Mouse (Mus musculus): ENCODE measurements around the gene Togaram2.
"Not testable (repeated sequence)": the region's sequence is repeated elsewhere in the genome, so short reads cannot be mapped to it uniquely, and the experiment has no call there.

Gene Togaram2

DNA sequence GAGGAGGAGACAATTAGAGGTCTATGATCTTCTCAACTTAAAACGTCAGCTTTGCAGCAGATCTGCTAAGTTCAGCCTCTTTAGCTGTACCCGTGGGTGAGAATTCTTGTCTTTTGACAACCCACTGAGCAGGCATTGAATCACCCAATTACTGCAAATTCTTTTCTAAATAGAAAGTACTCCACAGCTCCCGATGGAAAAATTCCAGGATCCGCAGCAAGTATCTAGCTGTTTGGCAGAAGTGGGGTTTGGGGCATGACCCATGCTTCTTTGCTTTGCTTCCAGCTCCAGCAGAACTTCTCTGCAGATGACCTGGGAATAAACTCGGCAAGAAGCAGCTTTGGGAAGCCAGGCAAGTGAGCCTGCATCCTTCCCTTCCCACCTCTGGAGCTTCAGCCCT, 69.9 kb downstream of the Togaram2 start:
- no peak for DNase-seq

DNA sequence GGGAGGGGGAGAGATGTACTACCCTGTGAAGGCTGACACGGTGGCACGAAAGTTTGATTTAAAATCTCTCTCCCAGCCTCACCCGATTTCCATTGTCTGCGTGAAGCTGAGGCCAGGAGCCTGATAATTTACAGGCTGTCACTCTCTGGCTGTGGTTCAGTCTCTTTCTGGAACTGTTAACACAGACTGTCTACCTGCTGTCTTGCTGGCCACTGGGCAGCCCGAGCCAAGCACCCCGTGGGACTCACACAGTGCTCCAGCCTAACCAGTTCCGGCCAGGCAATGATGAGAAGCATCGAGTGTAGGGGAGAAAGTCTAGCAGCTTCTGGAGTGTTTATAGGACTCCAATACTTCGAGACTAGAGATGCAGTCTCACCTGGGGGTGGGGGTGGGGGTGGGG, 73.1 kb downstream of the Togaram2 start:
- DNase-seq: no peak

- DNase-seq: no peak
Observed at GRCm38 (mm10) chr17:71747561-71747960, 74.5 kb downstream of the Togaram2 start.

GRCm38 (mm10) chr17:71749616-71750168, 76.6 kb downstream of the Togaram2 start:
- DNase-seq: no peak

DNA sequence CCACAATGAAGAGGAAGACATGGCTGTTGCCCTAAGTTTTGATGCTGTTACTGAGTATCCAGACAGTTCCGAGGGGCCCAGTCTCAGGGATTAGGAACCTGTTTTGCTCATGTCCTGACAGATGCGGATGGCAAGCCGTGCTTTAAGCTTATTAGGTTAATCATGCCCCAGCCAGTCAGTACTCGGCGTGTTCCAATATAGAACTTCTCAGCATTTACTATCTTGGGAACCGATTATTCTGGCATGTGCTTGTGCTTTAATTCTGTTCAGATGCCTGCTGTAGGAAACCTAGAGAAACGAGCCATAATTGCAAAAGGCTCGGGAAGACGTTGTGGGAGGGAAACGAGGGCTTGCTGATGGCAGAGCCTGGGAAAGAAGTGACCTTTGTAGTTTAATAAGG, 79.8 kb downstream of the Togaram2 start, which contains the start of gene Pcare:
Gene Pcare (minus strand): TSS at position 64 of the 400 bp plus-strand sequence.
- DNase-seq: no peak

DNA sequence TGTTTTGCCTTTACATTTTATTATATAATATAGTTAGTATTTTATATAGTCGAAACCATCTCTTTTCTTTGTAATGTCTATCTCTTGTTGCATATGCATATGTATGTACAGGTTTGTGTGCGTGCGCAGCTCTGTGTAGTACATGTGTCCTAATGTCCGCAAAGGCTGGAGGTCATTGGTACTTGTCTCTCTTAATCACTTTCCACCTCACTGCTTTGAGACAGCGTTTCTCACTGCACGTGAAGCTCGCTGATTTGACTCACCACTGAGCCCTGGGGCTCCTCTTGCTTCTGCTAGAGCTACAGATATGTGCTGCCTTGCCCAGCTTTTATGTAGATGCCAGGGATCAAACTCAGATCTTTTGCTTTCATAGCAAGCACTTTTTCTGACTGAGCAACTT, 87.5 kb downstream of the Togaram2 start:
- no peak for DNase-seq

GRCm38 (mm10) chr17:71768173-71768572, 95.1 kb downstream of the Togaram2 start, which contains the start of gene Clip4:
Clip4 (plus strand) TSS chr17:71768473.
- not testable (repeated sequence) for DNase-seq

DNA sequence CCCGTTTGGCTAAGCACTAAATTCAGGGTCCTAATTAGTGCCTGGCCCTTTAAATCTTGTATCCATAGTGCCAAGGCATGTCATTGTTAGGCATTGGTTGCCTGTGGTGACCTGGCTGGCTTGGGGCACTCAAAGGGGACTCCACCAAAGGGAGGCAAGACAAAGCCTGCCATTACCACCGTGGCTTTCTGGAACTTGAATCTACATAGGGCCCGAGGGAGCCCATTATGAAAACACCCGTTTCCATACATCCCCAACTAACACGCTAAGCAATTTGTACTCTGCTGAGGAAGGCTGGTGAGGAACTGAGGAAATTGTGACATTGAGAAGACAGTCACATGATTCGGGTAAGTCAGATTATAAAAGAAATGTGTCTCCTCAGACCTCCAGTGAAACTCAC, 96.5 kb downstream of the Togaram2 start:
- DNase-seq: no peak

GRCm38 (mm10) chr17:71770696-71771095, 97.6 kb downstream of the Togaram2 start:
- no peak for DNase-seq

- DNase-seq: no peak
Observed at GRCm38 (mm10) chr17:71774173-71774572, 101.1 kb downstream of the Togaram2 start.

DNA sequence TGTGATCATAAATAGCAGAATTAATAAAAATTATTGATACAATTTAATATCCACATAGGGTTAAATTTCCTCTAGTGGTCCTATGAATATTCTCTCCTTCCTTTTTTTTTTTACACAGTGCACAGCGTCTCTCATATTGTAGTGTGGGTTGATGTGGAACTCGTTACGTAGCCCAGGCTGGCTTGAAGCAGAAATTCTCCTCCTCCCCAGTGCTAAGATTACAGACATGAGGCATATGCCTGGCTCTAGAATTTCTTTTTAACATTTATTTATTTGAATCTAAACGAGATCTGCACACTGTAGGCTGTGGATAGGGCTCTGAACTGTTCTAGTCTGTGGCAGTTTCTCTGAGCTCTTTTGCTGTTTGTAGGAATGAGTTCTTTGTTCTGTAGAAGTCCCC, 102.2 kb downstream of the Togaram2 start:
- no peak for DNase-seq

GRCm38 (mm10) chr17:71778696-71779095, 105.6 kb downstream of the Togaram2 start:
- no peak for DNase-seq

All from spleen, adult 18-20 months (tissue).